Mouse (Mus musculus) testis, adult 2 months (tissue): ENCODE results near the gene Tmprss2. TPM values are rescaled to one million over a fixed set of nuclear protein-coding genes. Genes with fewer than 3 reads are reported as not detected.

Source experiments
- H3K27ac ChIP-seq: fragments of 200-500 bp; 2 replicates; pipeline ENCODE4 v1.5.1; 2012; ENCODE audit warnings: low read depth, low read length; ENCODE audit not compliant: control insufficient read depth, insufficient read depth
- H3K27me3 ChIP-seq: fragments of 200-500 bp; 2 replicates; pipeline ENCODE4 v1.6.1; 2012; ENCODE audit warnings: mild to moderate bottlenecking, low read length, moderate library complexity; ENCODE audit not compliant: control insufficient read depth, insufficient read depth
- H3K36me3 ChIP-seq: fragments of 200-500 bp; 2 replicates; pipeline ENCODE4 v1.6.1; 2012; ENCODE audit warnings: mild to moderate bottlenecking, low read length; ENCODE audit not compliant: control insufficient read depth, insufficient read depth
- H3K4me1 ChIP-seq: fragments of 200-500 bp; 2 replicates; pipeline ENCODE4 v1.6.1; 2012; ENCODE audit warnings: low read length; ENCODE audit not compliant: control insufficient read depth, insufficient read depth
- H3K4me3 ChIP-seq: fragments of 200-500 bp; 2 replicates; pipeline ENCODE4 v1.5.1; 2012; ENCODE audit warnings: low read depth, mild to moderate bottlenecking, low read length, moderate library complexity, mixed read lengths; ENCODE audit not compliant: control insufficient read depth
- CTCF ChIP-seq: fragments of 200-500 bp; IDR thresholded peaks from 2 replicates; pipeline ENCODE4 v1.5.1; 2012; ENCODE audit warnings: low read depth, mild to moderate bottlenecking, inconsistent platforms, low read length, moderate library complexity; ENCODE audit not compliant: control insufficient read depth, insufficient read depth, insufficient replicate concordance
- POLR2A ChIP-seq: fragments of 200-500 bp; IDR thresholded peaks from 2 replicates; pipeline ENCODE4 v1.6.1; 2012; ENCODE audit warnings: low read depth, mild to moderate bottlenecking, inconsistent platforms, low read length, moderate library complexity; ENCODE audit not compliant: control insufficient read depth
- polyA plus RNA-seq: library from polyadenylated mRNA; depleted of rRNA; stranded (reverse); fragments of >200 nt; gene quantifications from 2 replicates; pipeline ENCODE4 v1.2.3, GENCODE M21; 2012; rRNA removed

Gene Tmprss2
- polyA plus RNA-seq, 1 experiment = 0.63 TPM

DNA sequence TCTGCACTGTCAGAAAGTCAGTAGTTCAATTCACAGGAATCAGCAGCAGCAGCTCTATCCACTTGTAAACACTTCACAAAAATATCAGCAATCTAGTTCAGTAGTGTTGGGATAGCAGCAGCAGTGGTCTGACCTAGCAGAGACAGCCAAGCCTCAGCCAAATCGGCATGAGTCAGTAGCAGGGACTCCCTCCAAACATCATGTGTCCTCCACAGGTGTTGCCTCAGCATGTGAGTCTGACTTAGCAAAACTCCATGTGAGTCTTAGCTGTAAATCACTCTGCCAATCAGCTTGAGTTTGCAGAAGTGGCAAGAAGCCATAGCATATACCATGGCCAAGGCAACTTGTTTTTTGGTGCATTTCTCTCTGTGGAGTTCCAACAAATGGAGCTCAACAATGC is 77.9 kb downstream of the Tmprss2 start:
- H3K36me3 ChIP-seq = no peaks in the 10 kb centered on the region
- H3K27ac ChIP-seq = no peak overlapping the region
- peaks cover 5% of the 10 kb centered on the region; the same call in 1 of the 2 replicates for H3K4me1 ChIP-seq
- H3K27me3 ChIP-seq = no peaks in the 10 kb centered on the region
- H3K4me3 ChIP-seq = no peak overlapping the region
- no peak for TF ChIP-seq CTCF
- no peak for TF ChIP-seq POLR2A

DNA sequence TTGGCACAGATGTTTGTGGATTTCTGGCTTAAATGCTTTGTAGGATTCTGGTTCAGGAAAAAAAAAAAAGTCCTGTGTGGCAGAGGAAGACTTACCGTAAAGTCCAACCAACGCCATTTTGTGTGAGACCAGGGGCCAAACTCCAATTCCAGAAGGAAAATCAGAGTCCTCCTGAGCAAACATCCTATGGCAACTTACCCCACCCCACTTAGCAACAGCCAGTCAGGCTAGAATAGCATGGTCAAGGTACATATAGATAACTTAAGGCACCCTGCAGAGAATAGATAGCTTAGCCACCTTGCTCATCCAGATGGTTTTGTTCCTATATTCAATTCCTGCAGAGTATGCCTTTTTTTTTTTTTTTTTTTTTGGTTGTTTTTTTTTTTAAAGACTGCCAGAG is 81.8 kb downstream of the Tmprss2 start:
- Histone ChIP-seq H3K36me3 (no peaks in the 10 kb centered on the region), H3K27ac (no peak overlapping the region), H3K4me1 (no peaks in the 10 kb centered on the region), H3K4me3 (no peak overlapping the region), H3K27me3 (no peaks in the 10 kb centered on the region)
- no peak for TF ChIP-seq CTCF
- TF ChIP-seq POLR2A = no peak

DNA sequence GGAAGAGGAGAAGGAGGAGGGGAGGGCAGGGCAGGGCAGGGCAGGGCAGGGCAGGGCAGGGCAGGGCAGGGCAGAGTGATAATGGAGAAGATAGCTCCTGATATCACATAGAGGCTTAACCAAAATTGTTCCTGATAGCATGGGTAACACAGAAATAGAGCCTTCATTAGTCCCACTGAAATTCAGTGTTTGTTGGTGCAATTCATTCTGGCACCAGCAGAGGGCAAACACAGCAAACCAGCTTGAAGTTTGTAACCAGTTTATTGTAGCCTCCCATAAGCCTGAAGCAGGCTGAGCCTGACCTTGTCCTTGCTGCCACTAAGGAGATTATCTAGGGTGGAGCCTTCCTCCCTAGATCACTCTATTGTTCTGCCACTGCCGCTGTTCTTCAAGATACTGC is 88.0 kb downstream of the Tmprss2 start:
- Histone ChIP-seq H3K36me3 (no peaks in the 10 kb centered on the region), H3K27me3 (no peaks in the 10 kb centered on the region), H3K27ac (no peak overlapping the region), H3K4me1 (no peaks in the 10 kb centered on the region), H3K4me3 (no peak overlapping the region)
- no peak for TF ChIP-seq POLR2A
- no peak for TF ChIP-seq CTCF

DNA sequence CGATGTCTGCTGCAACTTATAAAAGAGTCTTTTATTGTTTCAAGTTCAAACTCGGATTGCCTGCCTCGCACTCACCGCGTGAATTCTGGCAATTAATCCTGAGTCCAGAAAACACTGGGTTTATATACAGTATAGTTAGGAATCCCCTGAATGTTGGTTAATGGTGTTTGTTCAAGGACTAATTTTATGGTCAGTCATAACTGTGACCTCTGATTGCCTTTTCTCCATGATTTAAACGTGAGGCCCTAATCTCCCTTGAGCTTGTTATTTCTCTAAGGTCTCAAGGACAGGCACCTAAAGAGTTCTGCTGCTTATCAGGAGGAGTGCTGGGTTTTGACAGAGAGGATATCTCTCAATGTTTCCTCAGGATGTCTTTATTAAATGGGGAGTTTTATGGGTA is 89.0 kb downstream of the Tmprss2 start:
- Histone ChIP-seq H3K4me3 (no peak overlapping the region), H3K36me3 (no peaks in the 10 kb centered on the region), H3K27ac (no peak overlapping the region), H3K4me1 (no peaks in the 10 kb centered on the region), H3K27me3 (no peaks in the 10 kb centered on the region)
- TF ChIP-seq POLR2A (no peak), CTCF (no peak)

DNA sequence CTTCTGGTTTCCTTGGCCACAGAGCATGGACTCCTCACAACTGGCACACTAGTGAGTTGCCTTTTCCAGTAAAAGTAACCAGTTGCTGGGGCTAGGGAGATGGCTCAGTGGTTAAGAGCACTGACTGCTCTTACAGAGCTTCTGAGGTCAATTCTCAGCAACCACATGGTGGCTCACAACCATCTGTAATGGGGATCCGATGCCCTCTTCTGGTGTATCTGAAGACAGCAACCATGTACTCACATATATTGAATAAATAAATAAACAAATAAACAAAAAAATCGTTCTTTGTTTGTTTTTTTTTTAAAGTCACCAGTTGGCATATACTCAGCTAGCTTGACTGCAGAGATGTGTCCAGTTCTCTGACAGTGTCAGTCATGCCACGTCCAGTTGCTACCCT is 94.7 kb downstream of the Tmprss2 start:
- TF ChIP-seq POLR2A (no peak), CTCF (no peak)
- H3K27me3 ChIP-seq = no peaks in the 10 kb centered on the region
- no peaks in the 10 kb centered on the region for H3K4me1 ChIP-seq
- no peak overlapping the region for H3K4me3 ChIP-seq
- no peak overlapping the region for H3K27ac ChIP-seq
- no peaks in the 10 kb centered on the region for H3K36me3 ChIP-seq

Other genes with a start within 250 kb of the Tmprss2 start
- gene Mx1, start 148.3 kb downstream of the Tmprss2 start, polyA plus RNA-seq = 0.81 and 1.4 TPM in 2 replicates
- gene Fam3b, start 96.4 kb downstream of the Tmprss2 start, polyA plus RNA-seq = 43.5 and 47.0 TPM in 2 replicates
- 1.7 and 1.8 TPM in 2 replicates for gene Ripk4, start 152.6 kb upstream of the Tmprss2 start, polyA plus RNA-seq
- gene Prdm15, start 240.7 kb upstream of the Tmprss2 start, polyA plus RNA-seq = 3.6 and 5.0 TPM in 2 replicates